8 mouse cellular contexts compared by ENCODE assay signal in the genomic region with DNA sequence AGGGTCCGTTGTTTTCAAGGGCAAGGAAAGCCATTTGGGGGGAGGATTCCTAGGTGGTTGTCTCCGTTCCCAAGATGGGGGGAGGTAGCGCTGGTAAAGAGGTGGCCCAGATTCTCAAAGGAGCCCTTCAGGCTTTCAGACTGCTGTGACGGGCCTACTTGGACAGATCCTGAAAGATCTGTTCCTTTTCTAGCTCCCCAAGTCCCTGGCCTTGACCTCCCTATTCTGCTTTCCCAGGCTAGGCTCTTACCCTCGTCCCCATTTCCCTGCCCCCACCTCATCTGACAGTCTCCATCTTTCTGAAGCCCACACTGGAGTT. TPM values are rescaled to one million over a fixed set of nuclear protein-coding genes. Genes with fewer than 3 reads are reported as not detected.
DNase-seq lines count a peak whose midpoint lies in the region; ATAC-seq and TF ChIP-seq lines count a peak whose summit lies in the region.

No protein-coding gene starts in this region.

- no peaks in the 10 kb centered on the region for H3K27me3 ChIP-seq in embryonic facial prominence, embryonic 10.5 days (replicated peaks; ENCODE audit: low read depth, poor library complexity, severe bottlenecking)
- no peaks in the 10 kb centered on the region for H3K27me3 ChIP-seq in midbrain, embryonic 12.5 days

- H3K9ac ChIP-seq in midbrain, embryonic 12.5 days (replicated peaks): peak overlapping the region; percentile 97

- H3K36me3 ChIP-seq in embryonic facial prominence, embryonic 10.5 days (replicated peaks): peaks cover 20% of the 10 kb centered on the region
- 0 out of 2 replicates have a peak, but pooled peaks cover 4% of the 10 kb centered on the region for H3K36me3 ChIP-seq in midbrain, embryonic 12.5 days

- H3K4me3 ChIP-seq in layer of hippocampus, adult 2 months: peak overlapping the region; percentile 62
- peak overlapping the region; percentile 98 for H3K4me3 ChIP-seq in embryonic facial prominence, embryonic 10.5 days
- peak overlapping the region; percentile 95 for H3K4me3 ChIP-seq in midbrain, embryonic 12.5 days

- H3K4me1 ChIP-seq in embryonic facial prominence, embryonic 10.5 days: peaks cover 9% of the 10 kb centered on the region
- H3K4me1 ChIP-seq in midbrain, embryonic 12.5 days: peaks cover 17% of the 10 kb centered on the region

- 0% methylated on average over 5 of the region's 5 CpGs for WGBS in embryonic facial prominence, embryonic 10.5 days
- WGBS in midbrain, embryonic 12.5 days: 0% methylated on average over 5 of the region's 5 CpGs

- H3K9me3 ChIP-seq in embryonic facial prominence, embryonic 10.5 days: no peaks in the 10 kb centered on the region
- no peaks in the 10 kb centered on the region for H3K9me3 ChIP-seq in midbrain, embryonic 12.5 days

- peak overlapping the region; percentile 90 for H3K27ac ChIP-seq in layer of hippocampus, adult 2 months
- peak overlapping the region; percentile 95 for H3K27ac ChIP-seq in embryonic facial prominence, embryonic 10.5 days (replicated peaks)
- peak overlapping the region; percentile 96 for H3K27ac ChIP-seq in midbrain, embryonic 12.5 days (replicated peaks)

- no peak for ATAC-seq in midbrain, embryonic 12.5 days (ENCODE audit: low FRiP score, low read depth)

- TF ChIP-seq CTCF in layer of hippocampus, adult 2 months (conservative IDR thresholded peaks at IDR 0.05): no peak

- peak in 1 of 2 experiments; percentile 21 for DNase-seq in layer of hippocampus, adult 2 months (ENCODE audit: low spot score in 2 of 2)
- no peak for DNase-seq in layer of hippocampus, adult 9-11 months
- peak; percentile 74 for DNase-seq in adipocyte (ENCODE audit: low spot score)
- peak; percentile 47 for DNase-seq in embryonic facial prominence, embryonic 10.5 days (ENCODE audit: low spot score)
- peak; percentile 9 for DNase-seq in heart, postnatal 4 days
- DNase-seq in left cerebral cortex, postnatal 25 days (ENCODE audit: low spot score in 2 of 2): peak; percentile 37 to 44
- no peak for DNase-seq in natural killer cell, adult 2 months (ENCODE audit: low spot score in 2 of 2)

- intact Hi-C loops in left cerebral cortex, postnatal 25 days (cut with DNase I): loop anchor here (5.0 kb wide), 1 partner anchor 76 kb away; a partner anchor contains a TSS

- H3K4me2 ChIP-seq in midbrain, embryonic 12.5 days (replicated peaks): peak overlapping the region; percentile 75

RNA-seq across cellular contexts. Expression of a gene that starts 1.3 kb away (rescaled TPM):
- total RNA-seq in layer of hippocampus, adult 2 months (2021): 10 to 100 TPM; 27.4 to 30.6 TPM
- 21.6 and 22.1 TPM in 2 replicates for polyA plus RNA-seq in embryonic facial prominence, embryonic 10.5 days (2016; fragmentation: Nextera tagmentation; extraction: Ambion mirVana)
- total RNA-seq in heart, postnatal 4 days (2021): 10 to 100 TPM; 24.5 to 25.1 TPM
- total RNA-seq in left cerebral cortex, postnatal 25 days (2021): 10 to 100 TPM; 26.7 to 29.0 TPM
- 31.0 and 32.5 TPM in 2 replicates for polyA plus RNA-seq in midbrain, embryonic 12.5 days (2016; fragmentation: Nextera tagmentation; extraction: Ambion mirVana)

RNA-seq across cellular contexts. Expression of a gene that starts 45.3 kb away (rescaled TPM):
- total RNA-seq in layer of hippocampus, adult 2 months (2021): 10 to 100 TPM; 15.2 to 19.1 TPM
- polyA plus RNA-seq in embryonic facial prominence, embryonic 10.5 days (2016; fragmentation: Nextera tagmentation; extraction: Ambion mirVana): 27.1 and 28.1 TPM in 2 replicates
- total RNA-seq in heart, postnatal 4 days (2021): 1 to 10 TPM; 8.6 to 9.1 TPM
- total RNA-seq in left cerebral cortex, postnatal 25 days (2021): 10 to 100 TPM; 17.6 to 17.7 TPM
- polyA plus RNA-seq in midbrain, embryonic 12.5 days (2016; fragmentation: Nextera tagmentation; extraction: Ambion mirVana): 28.4 TPM in 2 replicates

RNA-seq across cellular contexts. Expression of a gene that starts 58.7 kb away (rescaled TPM):
- 10 to 100 TPM; 54.9 to 56.8 TPM for total RNA-seq in layer of hippocampus, adult 2 months (2021)
- 66.3 and 69.3 TPM in 2 replicates for polyA plus RNA-seq in embryonic facial prominence, embryonic 10.5 days (2016; fragmentation: Nextera tagmentation; extraction: Ambion mirVana)
- 10 to 100 TPM; 53.5 to 54.4 TPM for total RNA-seq in heart, postnatal 4 days (2021)
- total RNA-seq in left cerebral cortex, postnatal 25 days (2021): 10 to 100 TPM; 47.5 to 59.8 TPM
- 62.9 and 64.9 TPM in 2 replicates for polyA plus RNA-seq in midbrain, embryonic 12.5 days (2016; fragmentation: Nextera tagmentation; extraction: Ambion mirVana)

Comparison
In these comparisons a context has a peak if more than half of its experiments do, and no peak if none do; other contexts are left out.
1. DNase-seq: peak in adipocyte (single experiment), embryonic facial prominence, embryonic 10.5 days (single experiment), heart, postnatal 4 days (single experiment) and left cerebral cortex, postnatal 25 days (2 of 2); none in layer of hippocampus, adult 9-11 months (single experiment) and natural killer cell, adult 2 months (0 of 2).
2. Peak in every context shown above with its lines, with median percentiles within 50 percentile points of each other: H3K27ac ChIP-seq and H3K4me3 ChIP-seq.